ENCODE assay signal across 9 mouse cellular contexts in genomic region chr14:34201231-34202035, GRCm38 (mm10). TPM values are rescaled to one million over a fixed set of nuclear protein-coding genes. Genes with fewer than 3 reads are reported as not detected.
A peak's percentile ranks its signal among the peaks of the same experiment; 100 is the strongest.
DNase-seq lines count a peak whose midpoint lies in the region; ATAC-seq and TF ChIP-seq lines count a peak whose summit lies in the region.
"Had no signal": no experiment of that assay in that cellular context is flagged by ENCODE, and none has a peak within 500 bp of the region (broad histone marks: within the 10 kb centered on the region; RNA-seq: fewer than 3 reads in every experiment).

Gprin2 (minus strand) TSS chr14:34201653.

- ATAC-seq in heart, embryonic 11.5 days (replicated peaks; ENCODE audit: insufficient number of reproducible peaks, low FRiP score, low TSS enrichment): peak; percentile 63
- peak; percentile 80 for ATAC-seq in forebrain, embryonic 11.5 days (replicated peaks; ENCODE audit: low FRiP score)
- ATAC-seq in intestine, embryonic 16.5 days: peak; percentile 49
- peak; percentile 56 for ATAC-seq in liver, postnatal 0 days

- peak within 1 kb of the TSS; percentile 98 for H3K4me2 ChIP-seq in heart, embryonic 11.5 days
- H3K4me2 ChIP-seq in forebrain, embryonic 11.5 days (ENCODE audit: low read depth, low read length, severe bottlenecking): peak within 1 kb of the TSS; percentile 93
- H3K4me2 ChIP-seq in intestine, embryonic 16.5 days (ENCODE audit: low read depth, low read length): peak within 1 kb of the TSS; percentile 97
- peak within 1 kb of the TSS; percentile 88 for H3K4me2 ChIP-seq in liver, postnatal 0 days (ENCODE audit: low read depth, low read length)

- TF ChIP-seq POLR2A in olfactory bulb, adult 2 months (IDR thresholded peaks at IDR 0.05; ENCODE audit: insufficient read depth, low read depth, low read length): no peak

- no peak within 1 kb of the TSS for H3K27ac ChIP-seq in heart, embryonic 11.5 days (ENCODE audit: low read depth, low read length)
- H3K27ac ChIP-seq in forebrain, embryonic 11.5 days (ENCODE audit: low read depth, low read length): no peak within 1 kb of the TSS
- H3K27ac ChIP-seq in intestine, embryonic 16.5 days (ENCODE audit: low read length): no peak within 1 kb of the TSS
- no peak within 1 kb of the TSS for H3K27ac ChIP-seq in liver, postnatal 0 days (ENCODE audit: low read depth)
- no peak within 1 kb of the TSS for H3K27ac ChIP-seq in olfactory bulb, adult 2 months (ENCODE audit: insufficient read depth, low read depth, low read length)
- H3K27ac ChIP-seq: macrophage had no signal

- no peak for TF ChIP-seq CTCF in liver, postnatal 0 days (IDR thresholded peaks at IDR 0.05; ENCODE audit: low read depth)
- no peak for TF ChIP-seq CTCF in olfactory bulb, adult 2 months (IDR thresholded peaks at IDR 0.05; ENCODE audit: insufficient read depth, low read depth, low read length)

- H3K9ac ChIP-seq in heart, embryonic 11.5 days (ENCODE audit: low read depth, low read length): peak within 1 kb of the TSS; percentile 64
- peak within 1 kb of the TSS; percentile 60 for H3K9ac ChIP-seq in forebrain, embryonic 11.5 days (ENCODE audit: low read length)
- H3K9ac ChIP-seq in intestine, embryonic 16.5 days (ENCODE audit: low read depth, low read length): peak within 1 kb of the TSS; percentile 67
- peak within 1 kb of the TSS; percentile 46; the same call in 1 of the 2 replicates for H3K9ac ChIP-seq in liver, postnatal 0 days (replicated peaks)

- no peak for TF ChIP-seq EP300 in liver, postnatal 0 days (IDR thresholded peaks at IDR 0.05; ENCODE audit: low read depth)

- H3K36me3 ChIP-seq in heart, embryonic 11.5 days (ENCODE audit: control insufficient read depth, insufficient read depth, low read length): no peaks in the 10 kb centered on the region
- H3K36me3 ChIP-seq in forebrain, embryonic 11.5 days (ENCODE audit: control insufficient read depth, insufficient read depth, low read length): no peaks in the 10 kb centered on the region
- no peaks in the 10 kb centered on the region for H3K36me3 ChIP-seq in intestine, embryonic 16.5 days (ENCODE audit: control insufficient read depth, insufficient read depth, low read length)
- H3K36me3 ChIP-seq in liver, postnatal 0 days (replicated peaks; ENCODE audit: insufficient read depth, low read length): no peaks in the 10 kb centered on the region

- 4% methylated on average over 50 of the region's 52 CpGs for WGBS in heart, embryonic 11.5 days (ENCODE audit: insufficient replicate concordance)
- WGBS in forebrain, embryonic 11.5 days: 1% methylated on average over 42 of the region's 52 CpGs
- 4% methylated on average over 44 of the region's 52 CpGs for whole genome bisulfite sequencing in intestine, embryonic 16.5 days
- WGBS in liver, postnatal 0 days (ENCODE audit: insufficient replicate concordance): 6% methylated on average over 37 of the region's 52 CpGs
- WGBS in olfactory bulb, adult 2 months: 2% methylated on average over 45 of the region's 52 CpGs

- H3K27me3 ChIP-seq in heart, embryonic 11.5 days (ENCODE audit: control insufficient read depth, insufficient read depth, low read length): peaks cover 25% of the 10 kb centered on the region
- H3K27me3 ChIP-seq in forebrain, embryonic 11.5 days (ENCODE audit: control insufficient read depth, insufficient read depth, low read length): no peaks in the 10 kb centered on the region
- H3K27me3 ChIP-seq in intestine, embryonic 16.5 days (replicated peaks; ENCODE audit: control insufficient read depth, insufficient read depth, low read length): peaks cover 5% of the 10 kb centered on the region
- peaks cover 11% of the 10 kb centered on the region; the same call in 1 of the 2 replicates for H3K27me3 ChIP-seq in liver, postnatal 0 days (ENCODE audit: insufficient read depth, low read length)

- H3K4me3 ChIP-seq in heart, embryonic 11.5 days (ENCODE audit: low read depth, low read length): peak within 1 kb of the TSS; percentile 75
- H3K4me3 ChIP-seq in forebrain, embryonic 11.5 days (ENCODE audit: low read depth, low read length): peak within 1 kb of the TSS; percentile 73
- H3K4me3 ChIP-seq in intestine, embryonic 16.5 days (ENCODE audit: low read length): peak within 1 kb of the TSS; percentile 73
- H3K4me3 ChIP-seq in liver, postnatal 0 days (ENCODE audit: low read depth, low read length): peak within 1 kb of the TSS; percentile 56
- peak within 1 kb of the TSS; percentile 68 for H3K4me3 ChIP-seq in olfactory bulb, adult 2 months (ENCODE audit: insufficient read depth, low read depth, low read length)

- H3K9me3 ChIP-seq in heart, embryonic 11.5 days (replicated peaks; ENCODE audit: control insufficient read depth, low read length): no peaks in the 10 kb centered on the region
- no peaks in the 10 kb centered on the region for H3K9me3 ChIP-seq in forebrain, embryonic 11.5 days (ENCODE audit: control insufficient read depth, low read length)
- no peaks in the 10 kb centered on the region for H3K9me3 ChIP-seq in intestine, embryonic 16.5 days (ENCODE audit: control insufficient read depth, low read length)
- H3K9me3 ChIP-seq in liver, postnatal 0 days (ENCODE audit: low read length): no peaks in the 10 kb centered on the region

- DNase-seq in heart, adult 9 months (ENCODE audit: low spot score in 2 of 2): no peak
- DNase-seq in brain, adult 2 months (ENCODE audit: low read depth, low spot score): peak; percentile 47
- DNase-seq in forebrain, embryonic 11.5 days (ENCODE audit: low spot score): peak; percentile 73
- DNase-seq in liver, postnatal 0 days: peak; percentile 48
- DNase-seq in spleen, postnatal 14 days (ENCODE audit: low spot score in 2 of 2): no peak

- H3K4me1 ChIP-seq in heart, embryonic 11.5 days (ENCODE audit: control insufficient read depth, insufficient read depth, low read length): no peaks in the 10 kb centered on the region
- H3K4me1 ChIP-seq in forebrain, embryonic 11.5 days (replicated peaks; ENCODE audit: control insufficient read depth, insufficient read depth, low read length): peaks cover 3% of the 10 kb centered on the region
- peaks cover 2% of the 10 kb centered on the region; the same call in 1 of the 2 replicates for H3K4me1 ChIP-seq in intestine, embryonic 16.5 days (ENCODE audit: control insufficient read depth, insufficient read depth, low read length)
- peaks cover 3% of the 10 kb centered on the region; the same call in 1 of the 2 replicates for H3K4me1 ChIP-seq in liver, postnatal 0 days (ENCODE audit: insufficient read depth)
- peaks cover 13% of the 10 kb centered on the region for H3K4me1 ChIP-seq in olfactory bulb, adult 2 months (ENCODE audit: control insufficient read depth, insufficient read depth, low read length)

RNA-seq across cellular contexts. Expression of gene Gprin2, which starts in this region (rescaled TPM):
- polyA plus RNA-seq in heart, embryonic 11.5 days (2014; fragmentation: Nextera tagmentation; extraction: Ambion mirVana): 0.04 and 0.08 TPM in 2 replicates
- 0.41 and 0.44 TPM in 2 replicates for polyA plus RNA-seq in forebrain, embryonic 11.5 days (2014; fragmentation: Nextera tagmentation; extraction: Ambion mirVana)
- polyA plus RNA-seq in intestine, embryonic 16.5 days (2015; fragmentation: Nextera tagmentation; extraction: Ambion mirVana): 0.26 and 0.27 TPM in 2 replicates
- polyA plus RNA-seq in liver, postnatal 0 days (2015; fragmentation: Nextera tagmentation; extraction: Ambion mirVana): 0.01 and 0.11 TPM in 2 replicates
- not detected in 2 replicates for polyA plus RNA-seq in olfactory bulb, adult 2 months (2012; ENCODE audit: insufficient read depth, insufficient read length, low replicate concordance, missing spikeins)
- polyA plus RNA-seq: macrophage had no signal

Comparison
In these comparisons a context has a peak if more than half of its experiments do, and no peak if none do; other contexts are left out.
1. Peak in ATAC-seq, H3K4me3 ChIP-seq, H3K9ac ChIP-seq and H3K4me2 ChIP-seq in heart, embryonic 11.5 days; RNA of the gene not detected or under 1 TPM.
2. Peak in DNase-seq, ATAC-seq, H3K4me3 ChIP-seq, H3K9ac ChIP-seq and H3K4me2 ChIP-seq in forebrain, embryonic 11.5 days; RNA of the gene not detected or under 1 TPM.
3. Peak in ATAC-seq, H3K4me3 ChIP-seq, H3K9ac ChIP-seq and H3K4me2 ChIP-seq in intestine, embryonic 16.5 days; RNA of the gene not detected or under 1 TPM.
4. Peak in DNase-seq, ATAC-seq, H3K4me3 ChIP-seq, H3K9ac ChIP-seq and H3K4me2 ChIP-seq in liver, postnatal 0 days; RNA of the gene not detected or under 1 TPM.